Mouse (Mus musculus): ENCODE measurements around the gene Cep170b. TPM values are rescaled to one million over a fixed set of nuclear protein-coding genes. Genes with fewer than 3 reads are reported as not detected.

Cep170b gene
- total and polyA plus RNA-seq, 2 experiments from 2014 or later: 39.0 to 118 TPM

DNA sequence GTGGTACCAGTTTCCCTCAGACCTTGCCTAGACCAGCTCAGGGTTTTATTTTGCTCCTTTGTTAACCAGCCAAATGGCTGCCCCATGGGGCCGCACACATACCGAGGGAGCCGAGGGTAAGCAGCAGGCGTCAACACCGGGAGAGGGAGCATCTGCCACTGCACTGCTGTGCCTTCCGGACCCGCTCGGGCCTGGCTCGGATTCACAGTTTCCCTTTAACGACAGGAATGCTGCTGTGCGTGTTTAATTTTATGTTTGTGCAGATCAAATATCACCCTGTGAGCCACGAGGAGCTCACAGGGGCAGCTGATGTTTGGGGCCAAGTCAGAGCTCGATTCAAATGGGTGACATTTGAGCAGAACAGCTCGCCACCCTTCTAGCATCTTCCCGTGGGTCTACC, 19.7 kb upstream of the Cep170b start:
- TF ChIP-seq CTCF (IDR thresholded peaks at IDR 0.05; ENCODE audit: low read depth): no peak
- H3K9ac ChIP-seq (replicated peaks; ENCODE audit: low read length): 0 out of 2 replicates have a peak overlapping the region, but pooled peaks have one; percentile 13
- DNase-seq (ENCODE audit: low spot score): no peak
- H3K4me1 ChIP-seq (ENCODE audit: insufficient read depth, low read length): peaks cover 7% of the 10 kb centered on the region; the same call in 1 of the 2 replicates
- H3K4me3 ChIP-seq (ENCODE audit: low read length): no peak overlapping the region
- no peaks in the 10 kb centered on the region for H3K9me3 ChIP-seq (ENCODE audit: low read length)
- ATAC-seq: no peak
- no peaks in the 10 kb centered on the region for H3K27me3 ChIP-seq (ENCODE audit: insufficient read depth, low read length)
- no peak overlapping the region for H3K27ac ChIP-seq
- no peaks in the 10 kb centered on the region for H3K36me3 ChIP-seq (ENCODE audit: insufficient read depth, low read length)
- WGBS: 6% methylated on average over 15 of the region's 15 CpGs
- peak overlapping the region; percentile 25; the same call in 1 of the 2 replicates for H3K4me2 ChIP-seq (ENCODE audit: low read depth, low read length)

GRCm38 (mm10) chr12:112702374-112703320, 17.6 kb upstream of the Cep170b start:
- Histone ChIP-seq H3K27ac (no peak overlapping the region), H3K9ac (replicated peaks; ENCODE audit: low read length) (no peak overlapping the region), H3K4me2 (ENCODE audit: low read depth, low read length) (no peak overlapping the region), H3K36me3 (ENCODE audit: insufficient read depth, low read length) (no peaks in the 10 kb centered on the region), H3K4me3 (ENCODE audit: low read length) (no peak overlapping the region), H3K27me3 (ENCODE audit: insufficient read depth, low read length) (no peaks in the 10 kb centered on the region), H3K4me1 (ENCODE audit: insufficient read depth, low read length) (peaks cover 7% of the 10 kb centered on the region; the same call in 1 of the 2 replicates), H3K9me3 (ENCODE audit: low read length) (no peaks in the 10 kb centered on the region)
- ATAC-seq (no peak), DNase-seq (ENCODE audit: low spot score) (no peak)
- TF ChIP-seq CTCF (IDR thresholded peaks at IDR 0.05; ENCODE audit: low read depth): no peak
- WGBS: 83% methylated on average over 6 of the region's 6 CpGs

DNA sequence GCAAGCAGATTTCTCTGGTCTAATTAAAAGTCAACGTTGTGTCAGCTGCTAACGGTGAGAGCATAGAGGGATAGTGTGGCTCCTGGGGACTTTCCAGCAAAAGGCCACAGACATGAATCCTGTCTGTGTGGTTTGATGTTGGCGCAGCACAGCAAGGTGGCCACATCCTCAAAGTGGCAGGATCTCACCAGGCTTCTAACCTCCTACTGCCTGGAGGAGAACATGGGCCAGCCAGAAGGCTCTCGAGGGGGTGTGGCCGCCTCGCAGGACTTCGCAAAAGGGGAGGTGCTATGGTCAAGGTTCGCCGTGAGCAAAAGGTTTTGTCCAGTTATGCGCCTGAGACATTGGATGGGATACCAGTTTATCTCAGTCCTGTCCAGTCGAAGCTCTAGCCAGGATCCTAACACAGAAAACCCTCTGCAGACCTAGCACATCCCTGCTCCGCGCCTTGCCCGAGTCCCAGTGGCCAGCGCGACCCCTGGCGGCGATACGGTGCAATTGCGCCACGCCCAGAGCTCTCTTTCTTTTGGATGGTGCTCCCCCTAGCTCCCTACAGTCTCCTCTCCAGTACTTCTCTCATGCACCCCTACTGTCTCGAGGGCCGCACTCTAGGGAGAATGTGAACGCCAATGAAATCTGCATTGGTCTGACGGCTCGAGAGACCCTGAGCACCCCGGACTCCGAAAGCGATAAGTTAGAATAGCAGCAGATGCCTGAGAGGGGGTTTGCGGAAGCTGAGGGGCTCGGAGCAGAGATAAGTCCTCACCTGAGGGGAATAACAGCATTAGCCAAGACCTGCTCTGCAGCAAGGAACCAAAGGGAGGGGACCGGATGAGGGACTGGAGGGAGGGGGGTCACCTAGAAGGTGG, 13.3 kb upstream of the Cep170b start:
- no peak overlapping the region; the same call in 1 of the 2 replicates for H3K9ac ChIP-seq (replicated peaks; ENCODE audit: low read length)
- H3K27me3 ChIP-seq (ENCODE audit: insufficient read depth, low read length): no peaks in the 10 kb centered on the region
- H3K9me3 ChIP-seq (ENCODE audit: low read length): no peaks in the 10 kb centered on the region
- DNase-seq (ENCODE audit: low spot score) (peak; percentile 88), ATAC-seq (peak; percentile 87)
- H3K4me3 ChIP-seq (ENCODE audit: low read length): no peak overlapping the region
- H3K27ac ChIP-seq: no peak overlapping the region
- no peaks in the 10 kb centered on the region for H3K4me1 ChIP-seq (ENCODE audit: insufficient read depth, low read length)
- no peaks in the 10 kb centered on the region for H3K36me3 ChIP-seq (ENCODE audit: insufficient read depth, low read length)
- WGBS: 12% methylated on average over 32 of the region's 32 CpGs
- peak overlapping the region; percentile 48 for H3K4me2 ChIP-seq (ENCODE audit: low read depth, low read length)
- TF ChIP-seq CTCF (IDR thresholded peaks at IDR 0.05; ENCODE audit: low read depth): peak; percentile 99

DNA sequence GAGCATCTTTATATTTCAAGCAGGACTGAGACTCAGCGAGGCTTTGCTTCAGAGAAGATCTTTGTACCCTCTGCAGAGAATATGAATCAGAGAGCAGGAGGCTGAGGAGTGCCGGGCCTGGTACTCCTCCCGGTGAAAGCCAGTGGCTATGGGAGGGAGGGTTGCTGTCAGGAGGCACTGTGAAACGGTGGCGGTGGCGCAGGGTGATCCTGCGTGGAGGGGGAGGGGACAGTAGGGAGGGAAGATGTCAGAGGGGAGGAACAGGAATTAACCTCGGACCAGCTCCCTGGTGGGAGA, 12.7 kb upstream of the Cep170b start:
- Histone ChIP-seq H3K4me3 (ENCODE audit: low read length) (no peak overlapping the region), H3K4me2 (ENCODE audit: low read depth, low read length) (peak overlapping the region; percentile 48), H3K36me3 (ENCODE audit: insufficient read depth, low read length) (no peaks in the 10 kb centered on the region), H3K4me1 (ENCODE audit: insufficient read depth, low read length) (no peaks in the 10 kb centered on the region), H3K27me3 (ENCODE audit: insufficient read depth, low read length) (no peaks in the 10 kb centered on the region), H3K27ac (no peak overlapping the region), H3K9ac (replicated peaks; ENCODE audit: low read length) (no peak overlapping the region; the same call in 1 of the 2 replicates), H3K9me3 (ENCODE audit: low read length) (no peaks in the 10 kb centered on the region)
- no peak for DNase-seq (ENCODE audit: low spot score)
- no peak for TF ChIP-seq CTCF (IDR thresholded peaks at IDR 0.05; ENCODE audit: low read depth)
- ATAC-seq: peak; percentile 42
- WGBS: 20% methylated on average over 8 of the region's 8 CpGs

DNA sequence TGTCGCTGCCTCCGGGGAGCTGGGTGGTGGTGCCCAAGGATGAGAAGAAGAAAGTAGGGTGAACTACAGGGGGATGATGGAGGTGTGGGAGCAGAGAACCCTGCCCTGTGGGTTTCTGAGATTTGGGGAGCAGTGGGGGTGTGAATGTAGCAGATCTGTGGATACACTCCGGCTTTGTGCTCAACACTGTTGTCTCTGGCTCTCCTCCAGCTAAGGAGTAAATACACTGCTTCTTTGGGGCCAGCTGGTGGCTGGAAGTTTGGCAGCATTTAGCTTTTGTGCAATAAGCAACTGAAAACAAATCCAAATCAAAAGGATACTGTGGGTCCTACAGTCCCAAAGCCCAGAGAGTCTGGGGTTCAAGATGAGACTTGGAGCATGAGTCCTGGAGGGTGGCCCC, 6.3 kb upstream of the Cep170b start:
- DNase-seq (ENCODE audit: low spot score) (peak; percentile 77), ATAC-seq (peak; percentile 36; the same call in 1 of the 2 replicates)
- no peak overlapping the region for H3K4me2 ChIP-seq (ENCODE audit: low read depth, low read length)
- 63% methylated on average over 3 of the region's 3 CpGs for WGBS
- H3K36me3 ChIP-seq (ENCODE audit: insufficient read depth, low read length): no peaks in the 10 kb centered on the region
- no peak for TF ChIP-seq CTCF (IDR thresholded peaks at IDR 0.05; ENCODE audit: low read depth)
- H3K4me3 ChIP-seq (ENCODE audit: low read length): no peak overlapping the region
- 0 out of 2 replicates have a peak, but pooled peaks cover 3% of the 10 kb centered on the region for H3K4me1 ChIP-seq (ENCODE audit: insufficient read depth, low read length)
- H3K9me3 ChIP-seq (ENCODE audit: low read length): no peaks in the 10 kb centered on the region
- H3K27me3 ChIP-seq (ENCODE audit: insufficient read depth, low read length): no peaks in the 10 kb centered on the region
- no peak overlapping the region for H3K9ac ChIP-seq (replicated peaks; ENCODE audit: low read length)
- H3K27ac ChIP-seq: peak overlapping the region; percentile 41; the same call in 1 of the 2 replicates

DNA sequence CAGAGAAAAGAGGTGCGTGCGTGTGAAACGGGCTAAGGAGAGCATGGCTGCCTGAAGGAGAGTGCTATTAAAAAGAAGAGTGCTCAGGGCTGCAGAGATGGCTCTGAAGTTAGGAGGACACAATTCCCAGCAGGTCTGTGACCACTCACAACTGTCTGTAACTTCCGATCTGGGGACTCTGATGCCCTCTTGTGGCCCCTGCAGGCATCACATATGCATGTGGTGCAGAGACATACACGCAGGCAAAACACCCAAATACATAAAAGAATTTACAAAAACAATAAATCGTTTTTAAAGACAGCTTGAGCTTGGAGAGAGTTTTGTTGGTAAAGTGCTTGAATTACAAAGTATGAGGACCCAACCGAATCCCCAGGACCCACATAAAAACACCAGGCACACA, 3.1 kb upstream of the Cep170b start:
- TF ChIP-seq CTCF (IDR thresholded peaks at IDR 0.05; ENCODE audit: low read depth): peak; percentile 80
- Histone ChIP-seq H3K4me2 (ENCODE audit: low read depth, low read length) (no peak overlapping the region), H3K27ac (no peak overlapping the region), H3K27me3 (ENCODE audit: insufficient read depth, low read length) (no peaks in the 10 kb centered on the region), H3K36me3 (ENCODE audit: insufficient read depth, low read length) (no peaks in the 10 kb centered on the region), H3K4me1 (ENCODE audit: insufficient read depth, low read length) (0 out of 2 replicates have a peak, but pooled peaks cover 3% of the 10 kb centered on the region), H3K9me3 (ENCODE audit: low read length) (no peaks in the 10 kb centered on the region), H3K9ac (replicated peaks; ENCODE audit: low read length) (no peak overlapping the region), H3K4me3 (ENCODE audit: low read length) (no peak overlapping the region)
- DNase-seq (ENCODE audit: low spot score) (peak; percentile 69), ATAC-seq (no peak)
- 31% methylated on average over 7 of the region's 7 CpGs for WGBS
